Mouse (Mus musculus) heart, embryonic 14.5 days (tissue): Measurements from ENCODE around the gene Focad. TPM values are rescaled to one million over a fixed set of nuclear protein-coding genes. Genes with fewer than 3 reads are reported as not detected.
A peak's percentile ranks its signal among the peaks of the same experiment; 100 is the strongest.

ENCODE experiments used
- ATAC-seq: fragments of 200-750 bp; cut with Nextera tagmentation; 2 replicates; pipeline ENCODE4 v1.8.0; 2017; ENCODE audit warnings: low read depth, moderate TSS enrichment; ENCODE audit not compliant: insufficient number of reproducible peaks, insufficient read depth, low FRiP score
- H3K27ac ChIP-seq, 2 experiments: fragments of 200-500 bp in 1 of 2; fragments of 300-500 bp in 1 of 2; sonication (generic) in 1 of 2; replicated peaks in 1 of 2; 2 replicates each; pipeline ENCODE4 v1.5.1; 2012 to 2014; ENCODE audit warnings: low read depth in 2 of 2, low read length in 2 of 2, control low read depth in 1 of 2, mild to moderate bottlenecking in 1 of 2, mixed read lengths in 1 of 2; ENCODE audit not compliant: control insufficient read depth in 1 of 2, insufficient read depth in 1 of 2
- H3K27me3 ChIP-seq: fragments of 300-500 bp; sonication (generic); 2 replicates; pipeline ENCODE4 v1.6.1; 2014; ENCODE audit warnings: mild to moderate bottlenecking, low read length, control low read depth; ENCODE audit not compliant: control insufficient read depth, insufficient read depth
- H3K36me3 ChIP-seq: fragments of 300-500 bp; sonication (generic); 2 replicates; pipeline ENCODE4 v1.6.1; 2014; ENCODE audit warnings: mild to moderate bottlenecking, control low read depth, low read length, mixed read lengths; ENCODE audit not compliant: control insufficient read depth, insufficient read depth
- H3K4me1 ChIP-seq, 2 experiments: fragments of 200-500 bp in 1 of 2; fragments of 300-500 bp in 1 of 2; sonication (generic) in 1 of 2; 2 replicates each; pipeline ENCODE4 v1.6.1; 2012 to 2014; ENCODE audit warnings: low read length in 2 of 2, control low read depth in 1 of 2, mixed read lengths in 1 of 2; ENCODE audit not compliant: control insufficient read depth in 2 of 2, insufficient read depth in 2 of 2
- H3K4me2 ChIP-seq: fragments of 300-500 bp; sonication (generic); 2 replicates; pipeline ENCODE4 v1.6.1; 2014; ENCODE audit warnings: mild to moderate bottlenecking, low read length
- H3K4me3 ChIP-seq, 2 experiments: fragments of 200-500 bp in 1 of 2; fragments of 300-500 bp in 1 of 2; sonication (generic) in 1 of 2; 2 replicates each; pipeline ENCODE4 v1.5.1; 2012 to 2014; ENCODE audit warnings: low read length in 2 of 2, mild to moderate bottlenecking in 2 of 2, control low read depth in 1 of 2, low read depth in 1 of 2, moderate library complexity in 1 of 2; ENCODE audit not compliant: control insufficient read depth in 1 of 2, insufficient read depth in 1 of 2
- H3K9ac ChIP-seq: fragments of 300-500 bp; sonication (generic); 2 replicates; pipeline ENCODE4 v1.6.1; 2014; ENCODE audit warnings: mild to moderate bottlenecking, low read length
- H3K9me3 ChIP-seq: fragments of 300-500 bp; sonication (generic); 2 replicates; pipeline ENCODE4 v1.6.1; 2016; ENCODE audit warnings: low read length, control low read depth; ENCODE audit not compliant: control insufficient read depth
- WGBS: fragments of 180-500 bp; shearing (Covaris S2); extraction: QIAGEN DNeasy Blood & Tissue Kit; methylation state at CpG from one replicate; pipeline ENCODE4 v1.1.7; 2014; 5-methylcytosine and 5-hydroxymethylcytosine counted together
- polyA plus RNA-seq: library from polyadenylated mRNA; unstranded; fragments of >200 nt; fragmentation: Nextera tagmentation; extraction: Ambion mirVana; gene quantifications from 2 replicates; pipeline ENCODE4 v1.2.1, GENCODE M21; 2014

Gene Focad
- polyA plus RNA-seq, 1 experiment from 2014 or later, result 9.8 TPM

DNA sequence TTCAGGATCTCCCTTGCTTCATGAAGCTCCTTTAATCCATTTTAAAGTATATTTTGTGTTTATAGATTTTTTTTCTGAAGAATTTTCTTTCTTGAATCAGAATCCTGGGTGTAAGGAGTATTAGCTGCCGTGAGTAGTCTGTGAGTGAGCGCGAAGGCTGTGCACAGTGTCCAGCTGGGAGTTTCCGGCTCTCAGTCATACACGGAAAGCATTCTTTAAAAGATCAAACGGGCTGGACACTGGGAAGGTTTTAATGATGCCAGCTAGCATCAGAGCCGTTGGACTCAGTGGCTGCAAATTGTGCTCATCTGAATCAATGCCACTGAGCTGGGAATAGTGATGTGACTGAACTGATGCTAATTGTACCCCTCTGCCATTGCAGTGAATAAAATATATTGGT is 143.9 kb downstream of the Focad start:
- ATAC-seq, result no peak
- Histone ChIP-seq H3K4me3 (no peak overlapping the region), H3K4me1 (no peaks in the 10 kb centered on the region), H3K4me2 (no peak overlapping the region), H3K27ac (no peak overlapping the region), H3K9me3 (no peaks in the 10 kb centered on the region), H3K36me3 (no peaks in the 10 kb centered on the region), H3K9ac (no peak overlapping the region), H3K27me3 (no peaks in the 10 kb centered on the region)
- 83% methylated on average over 7 of the region's 7 CpGs for WGBS

DNA sequence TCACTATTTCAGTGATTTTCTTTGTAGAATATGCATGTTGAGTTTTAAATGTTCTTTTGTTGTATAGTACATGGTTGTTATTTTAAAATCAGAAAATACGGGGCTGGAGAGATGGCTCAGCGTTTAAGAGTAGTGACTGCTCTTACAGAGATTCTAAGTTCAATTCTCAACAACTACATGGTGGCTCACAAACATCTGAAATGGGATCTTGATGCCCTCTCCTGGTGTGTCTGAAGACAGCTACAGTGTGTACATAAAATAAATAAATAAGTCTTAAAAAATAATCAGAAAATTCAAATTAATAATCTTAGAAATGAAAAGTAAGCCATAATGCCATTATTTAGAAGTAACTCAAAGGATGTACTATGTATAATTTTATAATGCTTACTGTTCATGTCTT is 149.4 kb downstream of the Focad start:
- Histone ChIP-seq H3K27ac (no peak overlapping the region), H3K27me3 (no peaks in the 10 kb centered on the region), H3K4me2 (no peak overlapping the region), H3K9me3 (no peaks in the 10 kb centered on the region), H3K9ac (no peak overlapping the region), H3K4me3 (no peak overlapping the region), H3K4me1 (no peaks in the 10 kb centered on the region), H3K36me3 (no peaks in the 10 kb centered on the region)
- ATAC-seq, result no peak
- 86% methylated on average over 2 of the region's 2 CpGs for WGBS

GRCm38 (mm10) chr4:88245494-88245893 is 151.1 kb downstream of the Focad start:
- H3K4me1 ChIP-seq, result no peaks in the 10 kb centered on the region
- no peaks in the 10 kb centered on the region for H3K9me3 ChIP-seq
- no peak for ATAC-seq
- H3K9ac ChIP-seq, result no peak overlapping the region
- H3K4me2 ChIP-seq, result no peak overlapping the region
- H3K27me3 ChIP-seq, result no peaks in the 10 kb centered on the region
- H3K27ac ChIP-seq, result no peak overlapping the region
- no peak overlapping the region for H3K4me3 ChIP-seq
- no peaks in the 10 kb centered on the region for H3K36me3 ChIP-seq
- WGBS, result 88% methylated on average over 4 of the region's 4 CpGs

GRCm38 (mm10) chr4:88261349-88261748 is 166.9 kb downstream of the Focad start:
- Histone ChIP-seq H3K4me3 (no peak overlapping the region), H3K27me3 (no peaks in the 10 kb centered on the region), H3K4me1 (no peaks in the 10 kb centered on the region), H3K27ac (no peak overlapping the region), H3K36me3 (no peaks in the 10 kb centered on the region), H3K9ac (no peak overlapping the region), H3K4me2 (no peak overlapping the region), H3K9me3 (no peaks in the 10 kb centered on the region)
- ATAC-seq, result no peak
- 81% methylated on average over 5 of the region's 5 CpGs for WGBS

DNA sequence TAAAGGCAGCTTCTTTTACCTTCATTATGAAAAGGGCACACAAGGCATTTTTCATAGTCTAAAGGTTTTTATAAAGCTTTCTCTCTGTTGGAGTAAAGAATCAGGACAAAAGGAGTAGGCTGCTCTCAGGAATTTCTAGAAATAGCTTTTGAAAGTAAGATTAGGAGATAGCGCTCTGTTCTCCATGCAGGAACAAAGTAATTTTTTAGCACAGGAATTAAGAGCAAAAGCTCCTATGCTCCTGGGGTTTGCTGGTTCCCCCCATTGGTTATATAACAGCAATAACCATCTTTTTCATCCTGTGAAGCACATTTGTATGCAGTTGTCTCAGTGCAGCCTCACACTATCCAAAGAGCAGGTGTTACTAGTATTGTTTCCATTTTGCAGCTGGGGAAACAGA is 170.1 kb downstream of the Focad start:
- no peaks in the 10 kb centered on the region for H3K4me1 ChIP-seq
- H3K4me3 ChIP-seq, result no peak overlapping the region
- no peak overlapping the region for H3K4me2 ChIP-seq
- WGBS, result 79% methylated on average over 1 of the region's 1 CpGs
- no peaks in the 10 kb centered on the region for H3K9me3 ChIP-seq
- no peak overlapping the region for H3K9ac ChIP-seq
- ATAC-seq, result no peak
- H3K27me3 ChIP-seq, result no peaks in the 10 kb centered on the region
- no peaks in the 10 kb centered on the region for H3K36me3 ChIP-seq
- H3K27ac ChIP-seq, result no peak overlapping the region

DNA sequence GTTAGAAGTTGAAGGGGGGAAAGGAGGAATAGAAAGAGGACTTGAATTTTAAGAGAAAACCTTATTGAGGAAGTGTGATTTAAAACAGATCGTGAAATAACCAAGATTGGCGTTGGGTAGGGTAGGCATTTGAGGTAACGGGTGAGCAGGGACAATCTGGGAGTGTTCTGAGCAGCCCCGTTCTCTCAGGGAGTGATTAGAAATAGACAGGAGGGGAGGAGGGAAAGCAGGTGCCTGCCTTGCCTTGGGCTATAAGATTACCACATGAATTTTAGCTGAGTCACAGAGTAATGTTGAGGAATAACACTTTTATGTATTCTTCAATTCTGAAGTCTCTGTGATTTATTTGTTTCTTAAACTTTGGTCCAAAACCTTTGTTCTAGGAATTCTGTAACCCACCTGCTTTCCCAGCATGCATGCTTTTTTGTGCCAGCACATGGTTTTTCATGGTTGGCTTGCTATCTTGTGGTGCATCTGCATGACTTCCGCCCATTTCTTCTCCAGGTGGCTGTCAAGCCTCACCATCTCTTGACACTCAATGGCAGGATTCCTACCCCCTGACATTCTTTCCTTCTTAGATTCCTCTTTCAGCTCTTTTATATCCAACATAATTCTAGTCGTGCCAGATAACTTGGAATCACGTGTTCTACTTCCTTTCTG is 176.1 kb downstream of the Focad start:
- H3K9ac ChIP-seq, result no peak overlapping the region
- ATAC-seq, result no peak
- H3K4me2 ChIP-seq, result no peak overlapping the region
- H3K36me3 ChIP-seq, result no peaks in the 10 kb centered on the region
- 42% methylated on average over 7 of the region's 7 CpGs for WGBS
- H3K4me3 ChIP-seq, result no peak overlapping the region
- H3K27me3 ChIP-seq, result no peaks in the 10 kb centered on the region
- H3K4me1 ChIP-seq, result peaks cover 2 to 9% of the 10 kb centered on the region in 2 experiments; a peak in 3 of 4 replicates
- H3K27ac ChIP-seq, result no peak overlapping the region
- no peaks in the 10 kb centered on the region for H3K9me3 ChIP-seq

DNA sequence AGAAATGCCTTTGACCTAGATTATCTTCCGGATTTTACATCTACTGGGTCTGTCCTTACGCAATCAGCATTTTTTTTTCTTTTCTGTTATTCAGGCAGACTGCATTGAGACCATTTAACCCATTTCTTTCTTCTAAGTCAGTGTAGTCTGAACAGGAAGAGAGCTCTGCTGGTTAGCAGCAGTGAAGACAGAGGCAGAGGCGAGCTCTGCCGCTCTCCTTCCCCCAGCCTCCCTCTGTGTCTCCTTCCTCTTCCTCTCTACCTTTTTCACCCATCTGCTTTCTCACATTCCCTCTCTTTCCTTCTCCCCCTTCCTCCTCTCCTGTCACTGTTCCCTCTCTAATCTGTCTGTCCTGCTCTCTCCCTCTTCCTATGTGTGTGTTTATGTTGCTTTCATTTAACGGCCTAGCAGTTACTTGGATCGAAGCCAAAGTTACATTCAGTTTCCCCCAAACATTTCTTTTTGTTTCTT is 181.2 kb downstream of the Focad start:
- no peak for ATAC-seq
- no peaks in the 10 kb centered on the region for H3K27me3 ChIP-seq
- WGBS, result 50% methylated on average over 6 of the region's 6 CpGs

More for the DNA sequence above, 181.2 kb downstream of the Focad start:
- Histone ChIP-seq H3K27ac (peak overlapping the region in 1 of 2 experiments; percentile 75; a peak in 2 of 4 replicates), H3K9me3 (no peaks in the 10 kb centered on the region), H3K36me3 (no peaks in the 10 kb centered on the region), H3K4me1 (peaks cover 0 to 4% of the 10 kb centered on the region in 2 experiments; a peak in 2 of 4 replicates), H3K4me2 (0 out of 2 replicates have a peak overlapping the region, but pooled peaks have one; percentile 1), H3K9ac (no peak overlapping the region), H3K4me3 (no peak overlapping the region; a peak in 1 of 4 replicates)
